Mouse (Mus musculus): ENCODE data around the gene Terf2. TPM values are rescaled to one million over a fixed set of nuclear protein-coding genes. Genes with fewer than 3 reads are reported as not detected.

Terf2 gene
- 10 to 100 TPM; 14.4 to 15.0 TPM for total RNA-seq (2021)
- long read RNA-seq, experiment 1, partial matches to known transcripts, result 2 of 6 reads
- long read RNA-seq, experiment 1, other reads (novel, unspliced or antisense), result 1 of 6 reads
- long read RNA-seq, experiment 2, transcript Terf2-202 (10 exons, 2,667 nt), result major isoform, 6 of 10 reads
- long read RNA-seq, experiment 2, partial matches to known transcripts, result 2 of 10 reads
- long read RNA-seq, experiment 2, other reads (novel, unspliced or antisense), result 1 of 10 reads

DNA sequence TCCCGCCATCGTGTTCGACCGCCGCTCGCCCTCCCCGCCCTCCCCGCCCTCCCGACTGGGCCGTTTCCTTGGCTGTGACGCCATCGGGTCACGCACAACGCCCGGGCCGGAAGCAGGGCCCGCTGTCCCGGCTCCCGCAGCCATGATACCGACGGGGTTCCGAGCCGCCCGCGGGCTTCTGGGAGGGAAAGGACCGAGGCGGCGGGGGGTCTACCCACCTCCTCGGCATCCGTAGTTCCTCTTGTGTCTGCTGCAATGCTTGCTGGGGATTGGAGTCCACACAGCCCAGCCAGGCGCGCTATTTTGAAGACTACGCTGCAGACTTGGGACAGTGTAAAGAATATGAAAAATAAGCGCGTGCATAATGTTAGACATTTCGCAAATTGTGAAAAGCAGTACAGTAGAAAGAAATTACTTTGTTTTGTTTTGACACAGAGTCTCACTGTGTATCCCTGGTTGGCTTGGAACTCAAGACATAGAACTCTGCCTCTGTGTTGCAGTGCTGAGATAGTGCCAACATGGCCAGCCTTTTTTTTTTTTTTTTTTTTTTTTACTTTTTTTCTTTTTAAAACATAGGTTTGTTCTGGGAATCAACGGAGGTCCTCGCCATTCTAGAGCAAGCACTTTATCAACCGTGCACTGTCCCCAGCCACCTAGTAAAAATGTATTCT is at the start of gene Terf2:
Terf2 (minus strand) TSS at position 182 of the 671 bp plus-strand sequence.
- intact Hi-C loops (cut with DNase I), result no loop called here
- peak; percentile 92 to 93 for DNase-seq

DNA sequence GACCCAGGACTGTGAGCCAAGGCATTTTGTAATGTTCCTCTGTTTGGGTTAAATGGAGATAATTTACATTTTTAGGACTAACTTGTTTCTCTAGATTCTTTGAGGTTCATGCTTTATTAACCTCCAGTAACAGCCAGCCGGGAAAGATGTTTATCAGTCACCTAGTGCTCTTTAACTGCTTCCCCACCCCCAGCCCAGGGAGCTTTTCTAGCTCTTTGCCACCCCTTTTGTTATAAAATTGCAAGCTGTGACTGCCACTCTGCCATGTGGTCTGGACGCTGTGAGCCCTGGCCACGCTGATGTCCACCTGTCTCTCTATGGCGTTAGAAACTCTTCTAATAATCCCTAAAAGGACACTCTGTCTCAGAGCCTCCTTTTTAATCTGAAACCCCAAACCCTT is 47.2 kb upstream of the Terf2 start:
- no peak for DNase-seq
- intact Hi-C loops (cut with DNase I), result no loop called here

DNA sequence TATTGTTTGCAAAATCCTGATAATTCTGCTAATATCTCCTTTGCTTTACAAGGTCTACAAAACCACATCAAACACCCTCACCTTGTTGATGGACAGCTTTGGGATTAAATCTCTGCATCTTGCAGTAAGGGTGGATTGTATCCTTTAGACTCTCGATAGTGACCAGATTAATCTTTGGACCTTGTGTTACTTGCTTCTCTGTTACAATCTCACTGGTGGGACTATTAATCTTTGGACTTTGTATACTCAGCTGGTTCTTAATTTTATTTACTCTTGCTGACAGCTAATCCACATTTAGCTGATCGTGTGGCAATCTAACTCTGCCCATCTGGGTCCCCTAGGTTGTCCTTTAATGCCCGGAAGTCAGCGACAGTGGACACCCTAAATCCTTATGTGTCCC is 46.2 kb upstream of the Terf2 start:
- intact Hi-C loops (cut with DNase I), result no loop called here
- no peak for DNase-seq

DNA sequence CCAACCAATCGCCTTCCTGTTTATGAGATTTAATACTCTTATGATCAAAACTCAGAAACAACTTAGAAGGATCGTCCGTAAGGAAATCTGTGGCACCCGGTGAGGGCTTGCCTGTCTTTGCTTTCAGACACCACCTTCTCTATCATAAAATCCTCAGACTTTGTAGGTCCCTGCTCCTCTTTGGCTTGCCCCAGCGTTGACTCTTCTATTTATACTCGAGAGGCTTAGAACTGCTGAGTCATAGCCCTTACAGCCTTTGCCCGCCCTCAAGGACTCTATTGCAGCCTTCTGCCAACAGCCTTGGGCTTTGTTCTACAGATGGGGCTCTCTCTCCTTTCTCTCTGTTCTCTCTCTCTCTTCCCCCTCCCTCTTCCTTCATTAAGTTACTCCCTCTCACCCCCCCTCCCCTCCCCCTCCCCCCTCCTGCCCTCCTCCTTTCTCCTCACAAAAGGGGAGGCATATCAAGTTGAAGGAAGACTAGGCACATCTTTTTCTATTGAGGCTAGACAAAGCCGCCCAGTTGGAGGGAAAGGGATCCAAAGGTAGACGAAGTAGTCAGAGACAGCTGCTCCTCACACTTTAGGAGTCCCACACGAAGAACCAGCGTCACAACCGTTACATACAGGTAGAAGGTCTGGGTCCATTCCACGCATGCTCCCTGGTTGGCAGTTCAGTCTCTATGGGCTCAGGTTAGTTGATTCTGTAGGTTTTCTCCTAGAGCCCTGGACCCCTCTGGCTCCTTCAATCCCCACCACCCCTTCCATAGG is 43.5 kb upstream of the Terf2 start:
- DNase-seq, result peak; percentile 35 to 53
- intact Hi-C loops (cut with DNase I), result no loop called here

DNA sequence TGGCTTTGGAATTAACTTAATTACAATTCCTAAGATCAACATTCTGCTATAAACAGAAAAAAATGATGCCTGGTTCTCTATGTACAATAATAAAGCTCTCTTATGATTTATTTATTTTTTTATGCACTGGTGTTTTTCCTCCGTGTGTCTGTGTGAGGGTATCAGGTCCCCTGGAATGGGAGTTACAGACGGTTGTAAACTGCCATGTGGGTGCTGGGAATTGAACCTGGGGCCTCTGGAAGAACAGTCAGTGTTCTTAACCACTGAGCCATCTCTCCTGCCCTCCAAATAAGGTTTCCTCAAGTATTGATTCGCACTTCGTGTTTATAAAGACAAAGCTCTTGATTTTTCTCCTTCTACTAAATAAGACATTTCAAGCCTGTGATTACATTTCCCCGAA is 42.0 kb upstream of the Terf2 start:
- intact Hi-C loops (cut with DNase I), result no loop called here
- DNase-seq, result no peak

DNA sequence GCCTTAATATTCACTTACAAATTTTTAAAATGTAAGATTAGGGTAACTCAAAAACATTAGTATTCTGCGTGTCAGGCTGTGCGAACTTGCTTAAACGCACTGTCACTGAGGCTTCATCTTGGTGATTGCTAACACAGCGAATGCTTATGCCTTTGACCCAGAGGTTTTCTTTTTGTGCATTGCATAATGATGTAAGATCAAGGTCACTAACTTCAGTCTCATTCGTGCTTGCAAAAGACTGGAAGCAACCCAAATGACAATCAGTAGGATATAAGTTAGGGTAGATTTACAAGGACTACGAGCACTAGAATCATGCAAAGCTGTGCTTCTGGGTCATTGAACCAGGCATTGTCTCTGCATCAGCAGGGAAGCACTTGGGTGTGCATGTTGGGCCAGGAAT is 41.2 kb upstream of the Terf2 start:
- no peak for DNase-seq
- intact Hi-C loops (cut with DNase I), result no loop called here

DNA sequence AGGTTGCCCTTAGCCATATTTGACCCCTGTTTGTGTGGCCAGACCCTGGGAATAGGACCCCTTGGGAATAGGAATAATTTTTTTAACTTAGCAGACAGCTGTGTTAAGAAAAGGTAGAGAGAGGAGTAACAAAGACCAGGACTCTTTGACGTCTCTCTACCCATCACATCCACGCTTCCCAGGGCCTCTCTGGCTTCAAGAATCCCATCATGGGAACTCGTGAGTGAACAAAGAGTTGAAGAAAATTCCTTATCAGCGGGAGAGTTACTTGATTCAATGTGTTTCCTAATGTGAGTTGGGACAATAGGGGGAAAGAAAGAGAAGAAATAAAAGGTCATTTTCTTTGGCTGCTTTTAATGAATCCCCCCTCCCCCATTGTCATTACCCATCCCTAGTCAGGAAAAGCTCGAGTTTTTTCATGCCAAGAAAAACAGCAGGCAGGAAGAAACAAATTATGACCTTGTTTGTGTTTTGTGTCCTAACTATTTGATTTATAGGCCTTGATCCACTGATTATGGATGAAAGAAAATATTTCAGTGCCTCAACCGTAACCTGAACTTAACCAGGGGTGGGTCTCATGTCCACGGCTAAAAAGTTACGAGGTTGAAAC is 39.8 kb upstream of the Terf2 start:
- intact Hi-C loops (cut with DNase I), result no loop called here
- DNase-seq, result no peak

DNA sequence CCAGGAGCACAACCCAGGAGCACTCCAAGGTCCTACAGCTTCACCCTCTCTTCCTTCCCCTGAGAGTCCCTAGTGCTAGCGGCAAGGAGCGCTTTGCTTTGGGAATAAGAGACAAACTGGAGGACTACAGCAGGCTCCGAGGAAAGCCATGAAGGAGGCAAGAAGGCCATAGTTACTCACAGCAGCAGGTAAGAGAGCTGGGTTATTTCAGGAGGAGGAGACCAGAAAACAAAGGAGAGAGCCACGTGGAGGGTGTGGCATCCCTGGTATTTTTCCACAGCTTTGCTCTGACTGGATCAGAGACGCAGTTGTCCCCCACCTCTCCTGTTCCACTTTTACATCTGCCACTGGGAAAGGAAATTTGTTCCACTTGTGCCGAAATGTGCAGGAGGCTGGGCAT is 37.5 kb upstream of the Terf2 start:
- intact Hi-C loops (cut with DNase I), result no loop called here
- no peak for DNase-seq

DNA sequence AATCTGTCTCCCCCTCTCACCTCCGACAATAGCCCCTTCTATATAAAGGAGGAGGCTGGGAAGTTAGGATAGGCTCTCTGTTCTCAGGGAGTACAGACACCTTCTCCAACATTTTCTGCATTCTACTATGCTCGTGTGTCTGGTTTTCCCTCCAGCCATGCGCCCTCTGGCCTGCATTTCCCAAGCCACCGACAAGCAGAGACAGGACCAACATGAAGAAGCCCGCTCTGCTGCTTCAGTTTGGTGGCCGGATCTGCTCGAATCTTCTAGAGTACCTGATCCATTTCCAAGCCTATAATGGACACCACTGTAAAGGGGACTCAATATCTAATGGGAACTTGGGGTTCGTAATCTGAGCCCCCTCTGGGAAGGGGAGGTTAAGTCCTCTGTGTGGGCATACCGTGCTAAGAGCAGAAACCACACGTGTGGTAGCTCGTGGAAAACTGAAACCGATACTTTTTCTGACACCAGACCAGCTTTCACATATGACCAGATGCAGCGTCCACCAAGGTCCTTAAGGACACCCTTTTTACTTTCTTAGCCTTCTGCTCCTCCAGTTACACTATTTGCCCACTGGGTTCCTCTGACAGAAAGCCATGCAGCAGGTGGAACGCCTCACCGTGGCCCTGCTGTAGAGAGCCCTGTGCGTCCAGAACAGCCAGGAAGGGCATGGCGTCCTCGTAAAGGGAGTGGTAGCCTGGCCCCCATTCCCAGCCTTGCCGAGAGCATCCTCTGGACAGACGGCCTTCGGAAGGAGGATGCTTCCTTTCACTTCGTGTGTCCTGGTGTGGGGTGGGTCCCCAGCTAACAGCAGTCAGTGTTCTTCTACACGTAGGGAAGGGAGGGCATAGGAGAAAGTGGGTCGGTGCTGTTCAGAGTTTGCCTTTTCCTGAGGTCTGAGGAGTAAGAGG is 36.5 kb upstream of the Terf2 start:
- DNase-seq, result no peak
- intact Hi-C loops (cut with DNase I), result no loop called here

DNA sequence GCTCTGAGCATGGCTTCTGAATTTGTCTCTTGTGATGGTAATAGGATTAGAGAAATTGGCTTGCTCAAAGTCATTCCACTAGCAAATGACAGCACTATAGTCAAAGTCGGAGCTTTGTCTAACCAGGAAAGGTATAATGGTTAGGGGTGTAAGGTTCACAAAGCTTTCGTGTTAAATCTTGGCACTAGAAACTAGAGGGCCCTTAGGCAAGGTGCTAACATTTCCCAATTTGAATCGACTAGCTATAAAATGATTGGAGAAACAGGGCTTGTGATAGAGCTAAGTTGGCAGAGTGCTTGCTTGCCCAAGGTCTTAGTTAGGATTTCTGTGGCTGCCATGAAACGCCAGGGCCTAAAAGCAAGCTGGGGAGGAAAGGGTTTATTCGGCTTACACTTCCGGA is 33.7 kb upstream of the Terf2 start:
- intact Hi-C loops (cut with DNase I), result no loop called here
- DNase-seq, result no peak

- intact Hi-C loops (cut with DNase I), result no loop called here
- DNase-seq, result peak in 1 of 2 experiments; percentile 58
Measured at GRCm38 (mm10) chr8:107129171-107130025, 33.1 kb upstream of the Terf2 start.

GRCm38 (mm10) chr8:107124343-107124742 is 28.0 kb upstream of the Terf2 start:
- no peak for DNase-seq
- intact Hi-C loops (cut with DNase I), result no loop called here

GRCm38 (mm10) chr8:107123063-107123614 is 26.8 kb upstream of the Terf2 start:
- DNase-seq, result no peak
- intact Hi-C loops (cut with DNase I), result no loop called here

DNA sequence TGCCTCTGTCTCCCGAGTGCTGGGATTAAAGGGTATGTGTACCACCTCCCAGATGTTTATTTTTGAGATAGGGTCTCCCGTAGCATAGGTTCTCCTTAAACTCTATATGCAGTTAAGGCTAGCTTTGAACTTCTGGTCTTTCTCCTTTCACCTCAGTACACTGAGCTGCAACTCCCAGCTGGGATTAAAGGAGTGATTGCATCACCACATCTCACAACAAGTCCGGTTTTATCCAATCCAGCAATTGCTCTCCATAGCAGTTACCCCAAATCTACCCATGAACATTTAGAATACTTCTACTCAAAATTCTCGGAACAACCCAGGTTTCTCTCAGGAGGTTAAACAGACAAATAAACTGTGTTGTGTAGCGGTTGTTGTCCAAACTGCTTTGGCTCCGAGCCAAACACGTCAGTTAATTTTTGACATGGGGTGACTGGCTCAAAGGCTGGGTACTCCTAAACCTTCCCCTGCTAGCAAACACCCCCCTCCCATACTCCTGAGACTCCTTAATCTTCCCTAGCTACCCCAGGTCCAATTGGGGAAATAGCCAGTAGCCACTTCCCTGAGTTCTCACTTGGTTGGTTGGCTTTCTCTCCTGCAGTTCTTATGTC is 25.4 kb upstream of the Terf2 start:
- no peak for DNase-seq
- intact Hi-C loops (cut with DNase I), result no loop called here

DNA sequence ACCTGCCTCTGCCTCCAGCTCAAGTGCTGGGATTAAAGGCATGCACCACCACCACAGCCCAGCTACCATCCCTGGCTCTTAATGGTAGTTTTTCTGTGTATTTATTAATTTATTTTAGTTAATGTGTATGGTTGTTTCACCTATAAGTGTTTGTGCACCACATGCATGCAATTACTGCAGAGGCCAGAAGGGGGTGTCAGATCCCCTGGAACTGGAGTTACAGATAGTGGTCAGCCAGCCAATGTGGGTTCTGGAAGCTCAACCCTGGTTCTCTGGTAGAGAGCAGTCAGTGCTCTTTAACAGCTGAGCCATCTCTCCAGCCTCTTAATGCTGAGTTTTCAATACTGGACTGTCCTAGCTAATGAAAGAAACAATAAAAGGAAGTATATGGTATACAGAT is 24.5 kb upstream of the Terf2 start:
- DNase-seq, result no peak
- intact Hi-C loops (cut with DNase I), result no loop called here

DNA sequence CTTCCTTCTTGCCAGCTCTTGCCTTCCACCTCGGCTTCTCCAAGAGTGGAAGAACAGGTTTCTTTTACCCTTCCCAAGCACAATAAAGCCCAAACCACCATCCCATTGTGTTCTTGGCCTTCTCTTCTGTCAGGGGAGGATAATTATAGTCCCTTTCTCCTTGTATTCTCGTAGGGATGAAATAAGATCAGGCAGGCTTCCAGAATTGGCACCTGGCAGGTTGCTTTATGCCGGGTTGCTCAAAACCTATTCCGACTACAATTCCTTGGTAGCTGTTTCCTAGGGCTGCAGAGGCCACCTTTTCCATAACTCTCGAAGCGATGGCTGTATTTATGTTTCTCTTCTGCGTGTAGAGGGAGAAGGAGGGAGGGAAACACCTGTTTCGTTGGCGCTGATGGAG is 23.1 kb upstream of the Terf2 start:
- intact Hi-C loops (cut with DNase I), result loop anchor here (5.0 kb wide), 2 partner anchors 53 to 83 kb away; no protein-coding TSS in a partner anchor
- no peak for DNase-seq

DNA sequence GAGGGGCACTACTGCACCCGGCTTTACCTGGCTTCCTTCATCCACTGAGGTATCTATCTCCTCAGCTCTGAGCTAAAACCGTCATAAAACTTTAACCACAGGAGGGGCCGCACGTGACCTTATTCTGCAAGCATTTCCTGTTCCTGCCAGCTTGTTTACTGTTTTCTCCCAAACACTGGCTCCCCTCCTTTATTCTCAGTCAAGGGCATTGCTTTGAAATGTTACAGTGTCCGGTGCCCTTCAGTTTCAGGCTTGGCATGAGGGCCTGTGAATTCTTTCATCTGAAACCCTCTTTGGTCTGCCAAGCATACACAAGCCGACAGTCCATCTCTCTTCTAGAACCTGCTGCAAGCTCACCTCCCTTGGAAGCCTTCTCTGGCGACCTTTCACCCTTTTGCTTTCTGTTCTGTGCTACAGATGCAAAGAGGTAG is 22.5 kb upstream of the Terf2 start:
- no peak for DNase-seq
- intact Hi-C loops (cut with DNase I), result loop anchor here (5.0 kb wide), 2 partner anchors 53 to 83 kb away; no protein-coding TSS in a partner anchor

DNA sequence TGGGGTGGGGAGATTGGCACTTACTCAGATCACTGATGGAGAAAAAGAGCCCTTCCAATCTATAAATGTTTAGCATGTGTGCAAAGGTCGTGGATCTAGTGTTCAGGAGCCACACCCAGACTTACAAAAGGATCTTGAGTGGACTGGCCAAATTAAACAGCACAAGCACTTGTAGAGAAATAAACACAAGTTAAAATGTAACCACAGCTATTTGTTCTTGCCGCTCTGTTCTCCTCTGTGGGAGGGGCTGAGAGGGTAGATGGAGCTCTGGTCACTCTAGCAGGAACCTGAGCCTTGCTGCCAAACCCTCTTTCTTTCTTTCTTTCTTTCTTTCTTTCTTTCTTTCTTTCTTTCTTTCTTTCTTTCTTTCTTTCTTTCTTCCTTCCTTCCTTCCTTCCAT is 20.7 kb upstream of the Terf2 start:
- intact Hi-C loops (cut with DNase I), result loop anchor here (5.0 kb wide), 2 partner anchors 55 to 85 kb away; no protein-coding TSS in a partner anchor
- DNase-seq, result no peak
